Mouse (Mus musculus): Measurements from ENCODE around the gene Tmem44. TPM values are rescaled to one million over a fixed set of nuclear protein-coding genes. Genes with fewer than 3 reads are reported as not detected.

Tmem44 gene
- polyA plus RNA-seq, 1 experiment from 2014 or later: 24.3 TPM

GRCm38 (mm10) chr16:30497307-30497706 lies 53.3 kb downstream of the Tmem44 start:
- Histone ChIP-seq H3K36me3 (replicated peaks; ENCODE audit: control insufficient read depth, insufficient read depth, low read depth, low read length) (no peaks in the 10 kb centered on the region), H3K4me3 (ENCODE audit: low read depth, low read length) (no peak overlapping the region), H3K9ac (replicated peaks; ENCODE audit: low read length) (no peak overlapping the region), H3K4me1 (ENCODE audit: control insufficient read depth, insufficient read depth, low read length) (no peaks in the 10 kb centered on the region; the same call in 1 of the 2 replicates), H3K27me3 (ENCODE audit: control insufficient read depth, insufficient read depth, low read length) (no peaks in the 10 kb centered on the region), H3K4me2 (ENCODE audit: low read depth, low read length) (no peak overlapping the region), H3K9me3 (replicated peaks; ENCODE audit: control insufficient read depth, low read length) (no peaks in the 10 kb centered on the region), H3K27ac (replicated peaks; ENCODE audit: low read depth, low read length) (no peak overlapping the region)
- no peak for ATAC-seq (replicated peaks; ENCODE audit: insufficient number of reproducible peaks, low FRiP score, low TSS enrichment, low read depth)
- no peak for DNase-seq (ENCODE audit: low spot score)
- 85% methylated on average over 5 of the region's 5 CpGs for WGBS

- no peak for ATAC-seq (replicated peaks; ENCODE audit: insufficient number of reproducible peaks, low FRiP score, low TSS enrichment, low read depth)
- H3K36me3 ChIP-seq (replicated peaks; ENCODE audit: control insufficient read depth, insufficient read depth, low read depth, low read length): no peaks in the 10 kb centered on the region
- no peaks in the 10 kb centered on the region for H3K27me3 ChIP-seq (ENCODE audit: control insufficient read depth, insufficient read depth, low read length)
- H3K27ac ChIP-seq (replicated peaks; ENCODE audit: low read depth, low read length): no peak overlapping the region
- H3K4me3 ChIP-seq (ENCODE audit: low read depth, low read length): no peak overlapping the region
- H3K4me1 ChIP-seq (ENCODE audit: control insufficient read depth, insufficient read depth, low read length): no peaks in the 10 kb centered on the region; the same call in 1 of the 2 replicates
- no peak for DNase-seq (ENCODE audit: low spot score)
- no peaks in the 10 kb centered on the region for H3K9me3 ChIP-seq (replicated peaks; ENCODE audit: control insufficient read depth, low read length)
- no peak overlapping the region for H3K9ac ChIP-seq (replicated peaks; ENCODE audit: low read length)
- 88% methylated on average over 6 of the region's 6 CpGs for WGBS
- no peak overlapping the region for H3K4me2 ChIP-seq (ENCODE audit: low read depth, low read length)
Measured at GRCm38 (mm10) chr16:30494883-30495282, 55.8 kb downstream of the Tmem44 start.

- Histone ChIP-seq H3K4me1 (ENCODE audit: control insufficient read depth, insufficient read depth, low read length) (no peaks in the 10 kb centered on the region), H3K27me3 (ENCODE audit: control insufficient read depth, insufficient read depth, low read length) (no peaks in the 10 kb centered on the region), H3K9me3 (replicated peaks; ENCODE audit: control insufficient read depth, low read length) (no peaks in the 10 kb centered on the region), H3K27ac (replicated peaks; ENCODE audit: low read depth, low read length) (no peak overlapping the region), H3K9ac (replicated peaks; ENCODE audit: low read length) (no peak overlapping the region), H3K4me3 (ENCODE audit: low read depth, low read length) (no peak overlapping the region), H3K4me2 (ENCODE audit: low read depth, low read length) (no peak overlapping the region), H3K36me3 (replicated peaks; ENCODE audit: control insufficient read depth, insufficient read depth, low read depth, low read length) (no peaks in the 10 kb centered on the region)
- DNase-seq (ENCODE audit: low spot score) (no peak), ATAC-seq (replicated peaks; ENCODE audit: insufficient number of reproducible peaks, low FRiP score, low TSS enrichment, low read depth) (no peak)
- 63% methylated on average over 4 of the region's 4 CpGs for WGBS
Measured at GRCm38 (mm10) chr16:30491742-30492141, 58.9 kb downstream of the Tmem44 start.

GRCm38 (mm10) chr16:30490791-30491190 lies 59.9 kb downstream of the Tmem44 start:
- Histone ChIP-seq H3K9ac (replicated peaks; ENCODE audit: low read length) (no peak overlapping the region), H3K36me3 (replicated peaks; ENCODE audit: control insufficient read depth, insufficient read depth, low read depth, low read length) (no peaks in the 10 kb centered on the region), H3K9me3 (replicated peaks; ENCODE audit: control insufficient read depth, low read length) (no peaks in the 10 kb centered on the region), H3K4me2 (ENCODE audit: low read depth, low read length) (no peak overlapping the region), H3K27me3 (ENCODE audit: control insufficient read depth, insufficient read depth, low read length) (no peaks in the 10 kb centered on the region), H3K27ac (replicated peaks; ENCODE audit: low read depth, low read length) (no peak overlapping the region), H3K4me3 (ENCODE audit: low read depth, low read length) (no peak overlapping the region), H3K4me1 (ENCODE audit: control insufficient read depth, insufficient read depth, low read length) (no peaks in the 10 kb centered on the region)
- no peak for ATAC-seq (replicated peaks; ENCODE audit: insufficient number of reproducible peaks, low FRiP score, low TSS enrichment, low read depth)
- WGBS: 52% methylated on average over 2 of the region's 2 CpGs
- no peak for DNase-seq (ENCODE audit: low spot score)

DNA sequence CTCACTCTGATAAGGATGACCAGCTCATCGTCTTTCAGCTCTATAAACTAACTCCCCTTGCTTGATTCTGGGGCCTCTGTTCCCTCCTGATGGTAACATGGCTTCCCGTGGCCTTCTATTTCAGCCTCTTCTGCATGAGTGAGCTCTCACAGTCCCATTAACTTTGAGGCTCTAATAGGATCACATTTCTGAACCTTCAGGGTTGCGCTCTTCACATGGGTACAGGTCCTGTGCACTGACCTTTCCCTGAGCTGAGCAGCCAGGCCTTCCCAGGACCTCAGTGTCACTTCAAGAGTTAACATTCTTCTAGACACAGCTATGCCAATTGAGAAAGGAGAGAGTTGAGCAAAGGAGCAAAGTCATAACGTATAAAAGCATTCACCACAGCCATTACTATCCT lies 60.3 kb downstream of the Tmem44 start:
- WGBS: 65% methylated on average over 4 of the region's 4 CpGs
- no peaks in the 10 kb centered on the region for H3K36me3 ChIP-seq (replicated peaks; ENCODE audit: control insufficient read depth, insufficient read depth, low read depth, low read length)
- ATAC-seq (replicated peaks; ENCODE audit: insufficient number of reproducible peaks, low FRiP score, low TSS enrichment, low read depth) (no peak), DNase-seq (ENCODE audit: low spot score) (no peak)
- H3K4me3 ChIP-seq (ENCODE audit: low read depth, low read length): no peak overlapping the region
- no peaks in the 10 kb centered on the region for H3K9me3 ChIP-seq (replicated peaks; ENCODE audit: control insufficient read depth, low read length)
- no peak overlapping the region for H3K4me2 ChIP-seq (ENCODE audit: low read depth, low read length)
- H3K27me3 ChIP-seq (ENCODE audit: control insufficient read depth, insufficient read depth, low read length): no peaks in the 10 kb centered on the region
- H3K9ac ChIP-seq (replicated peaks; ENCODE audit: low read length): no peak overlapping the region
- H3K27ac ChIP-seq (replicated peaks; ENCODE audit: low read depth, low read length): no peak overlapping the region
- H3K4me1 ChIP-seq (ENCODE audit: control insufficient read depth, insufficient read depth, low read length): no peaks in the 10 kb centered on the region

DNA sequence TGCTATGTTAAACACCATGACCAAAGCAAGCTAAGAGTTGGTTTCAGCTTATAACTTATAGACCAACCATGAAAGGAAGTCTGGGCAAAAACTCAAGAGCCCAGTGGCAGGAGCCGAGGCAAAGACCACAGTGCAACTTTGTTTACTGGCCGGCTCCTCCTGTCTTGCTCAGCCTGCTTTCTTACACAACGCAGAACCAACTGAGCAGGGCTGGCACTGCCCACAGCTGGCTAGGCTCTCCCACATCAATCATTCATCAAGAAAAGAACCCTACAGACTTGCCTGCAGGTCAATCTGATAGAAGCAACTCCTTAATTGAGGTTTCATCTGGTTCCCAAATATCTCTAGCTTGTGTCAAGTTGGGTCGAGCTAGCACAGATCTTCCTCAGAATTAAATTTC lies 61.0 kb downstream of the Tmem44 start:
- ATAC-seq (replicated peaks; ENCODE audit: insufficient number of reproducible peaks, low FRiP score, low TSS enrichment, low read depth) (no peak), DNase-seq (ENCODE audit: low spot score) (no peak)
- H3K4me2 ChIP-seq (ENCODE audit: low read depth, low read length): no peak overlapping the region
- no peaks in the 10 kb centered on the region for H3K4me1 ChIP-seq (ENCODE audit: control insufficient read depth, insufficient read depth, low read length)
- no peak overlapping the region for H3K9ac ChIP-seq (replicated peaks; ENCODE audit: low read length)
- no peaks in the 10 kb centered on the region for H3K27me3 ChIP-seq (ENCODE audit: control insufficient read depth, insufficient read depth, low read length)
- 79% methylated on average over 4 of the region's 4 CpGs for WGBS
- no peaks in the 10 kb centered on the region for H3K9me3 ChIP-seq (replicated peaks; ENCODE audit: control insufficient read depth, low read length)
- H3K27ac ChIP-seq (replicated peaks; ENCODE audit: low read depth, low read length): no peak overlapping the region
- H3K4me3 ChIP-seq (ENCODE audit: low read depth, low read length): no peak overlapping the region
- H3K36me3 ChIP-seq (replicated peaks; ENCODE audit: control insufficient read depth, insufficient read depth, low read depth, low read length): no peaks in the 10 kb centered on the region

- H3K27me3 ChIP-seq (ENCODE audit: control insufficient read depth, insufficient read depth, low read length): no peaks in the 10 kb centered on the region
- no peaks in the 10 kb centered on the region for H3K9me3 ChIP-seq (replicated peaks; ENCODE audit: control insufficient read depth, low read length)
- H3K4me3 ChIP-seq (ENCODE audit: low read depth, low read length): no peak overlapping the region
- no peak overlapping the region for H3K9ac ChIP-seq (replicated peaks; ENCODE audit: low read length)
- no peaks in the 10 kb centered on the region for H3K4me1 ChIP-seq (ENCODE audit: control insufficient read depth, insufficient read depth, low read length)
- no peak for ATAC-seq (replicated peaks; ENCODE audit: insufficient number of reproducible peaks, low FRiP score, low TSS enrichment, low read depth)
- no peak overlapping the region for H3K27ac ChIP-seq (replicated peaks; ENCODE audit: low read depth, low read length)
- no peaks in the 10 kb centered on the region for H3K36me3 ChIP-seq (replicated peaks; ENCODE audit: control insufficient read depth, insufficient read depth, low read depth, low read length)
- H3K4me2 ChIP-seq (ENCODE audit: low read depth, low read length): no peak overlapping the region
- WGBS: 47% methylated on average over 4 of the region's 4 CpGs
- DNase-seq (ENCODE audit: low spot score): no peak
Measured at GRCm38 (mm10) chr16:30486498-30486897, 64.1 kb downstream of the Tmem44 start.

DNA sequence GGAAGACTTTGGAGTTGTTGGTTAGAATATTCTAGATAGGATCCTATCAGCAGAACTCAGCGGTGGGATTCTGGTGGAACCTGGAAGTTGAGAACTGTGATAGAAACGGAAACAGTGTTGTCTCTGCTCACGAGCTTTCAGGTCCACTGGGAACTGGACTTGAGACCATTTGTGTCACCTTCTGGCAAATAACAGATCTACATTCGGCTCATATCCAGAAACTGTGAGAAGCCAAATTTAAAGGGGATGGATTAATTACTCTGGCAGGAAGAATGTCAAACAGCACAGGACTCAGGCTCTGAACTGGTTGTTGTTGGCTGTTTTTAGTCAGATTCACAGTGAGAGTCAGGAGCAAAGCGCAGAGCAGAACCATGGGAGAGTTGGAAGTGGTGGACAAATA lies 72.9 kb downstream of the Tmem44 start:
- Histone ChIP-seq H3K27me3 (ENCODE audit: control insufficient read depth, insufficient read depth, low read length) (no peaks in the 10 kb centered on the region), H3K27ac (replicated peaks; ENCODE audit: low read depth, low read length) (no peak overlapping the region), H3K9ac (replicated peaks; ENCODE audit: low read length) (no peak overlapping the region), H3K4me2 (ENCODE audit: low read depth, low read length) (no peak overlapping the region), H3K36me3 (replicated peaks; ENCODE audit: control insufficient read depth, insufficient read depth, low read depth, low read length) (no peaks in the 10 kb centered on the region), H3K9me3 (replicated peaks; ENCODE audit: control insufficient read depth, low read length) (no peaks in the 10 kb centered on the region), H3K4me3 (ENCODE audit: low read depth, low read length) (no peak overlapping the region), H3K4me1 (ENCODE audit: control insufficient read depth, insufficient read depth, low read length) (no peaks in the 10 kb centered on the region)
- 87% methylated on average over 5 of the region's 5 CpGs for WGBS
- no peak for DNase-seq (ENCODE audit: low spot score)
- no peak for ATAC-seq (replicated peaks; ENCODE audit: insufficient number of reproducible peaks, low FRiP score, low TSS enrichment, low read depth)
